Mouse (Mus musculus) liver, postnatal 0 days (tissue): ENCODE data around the gene Mospd3. TPM values are rescaled to one million over a fixed set of nuclear protein-coding genes. Genes with fewer than 3 reads are reported as not detected.

ENCODE experiments used
- ATAC-seq: fragments of 200-750 bp; cut with Nextera tagmentation; 2 replicates; pipeline ENCODE4 v1.8.0; 2017; ENCODE audit warnings: mild to moderate bottlenecking, moderate library complexity
- DNase-seq: peaks from one replicate; pipeline ENCODE4 v3.0.0-alpha.2; 2016
- H3K27ac ChIP-seq: fragments of 300-500 bp; sonication (generic); 2 replicates; pipeline ENCODE4 v1.5.1; 2014; ENCODE audit warnings: antibody characterized with exemption, moderate library complexity, mild to moderate bottlenecking, low read depth
- H3K27me3 ChIP-seq: fragments of 300-500 bp; sonication (generic); 2 replicates; pipeline ENCODE4 v1.6.1; 2014; ENCODE audit warnings: low read length, control low read depth, mixed read lengths; ENCODE audit not compliant: insufficient read depth
- H3K36me3 ChIP-seq: fragments of 300-500 bp; sonication (generic); replicated peaks from 2 replicates; pipeline ENCODE4 v1.6.1; 2014; ENCODE audit warnings: mild to moderate bottlenecking, control low read depth, low read length, moderate library complexity, mixed read lengths; ENCODE audit not compliant: insufficient read depth
- H3K4me1 ChIP-seq: fragments of 300-500 bp; sonication (generic); 2 replicates; pipeline ENCODE4 v1.6.1; 2014; ENCODE audit warnings: antibody characterized with exemption, mild to moderate bottlenecking, control low read depth; ENCODE audit not compliant: insufficient read depth
- H3K4me2 ChIP-seq: fragments of 300-500 bp; sonication (generic); 2 replicates; pipeline ENCODE4 v1.6.1; 2014; ENCODE audit warnings: low read depth, mild to moderate bottlenecking, low read length, moderate library complexity, mixed read lengths
- H3K4me3 ChIP-seq: fragments of 300-500 bp; sonication (generic); 2 replicates; pipeline ENCODE4 v1.5.1; 2014; ENCODE audit warnings: low read depth, low read length
- H3K9ac ChIP-seq: fragments of 300-500 bp; sonication (generic); replicated peaks from 2 replicates; pipeline ENCODE4 v1.6.1; 2014; ENCODE audit warnings: mild to moderate bottlenecking, moderate library complexity
- H3K9me3 ChIP-seq: fragments of 300-500 bp; sonication (generic); 2 replicates; pipeline ENCODE4 v1.6.1; 2016; ENCODE audit warnings: mild to moderate bottlenecking, control low read depth, low read length, mixed read lengths
- CTCF ChIP-seq: sonication (generic); IDR thresholded peaks from 2 replicates; pipeline ENCODE4 v1.5.1; 2016; ENCODE audit warnings: antibody characterized with exemption, low read depth
- EP300 ChIP-seq: IDR thresholded peaks from 2 replicates; pipeline ENCODE4 v1.6.1; 2016; ENCODE audit warnings: antibody characterized with exemption, low read depth, mild to moderate bottlenecking
- WGBS: fragments of 180-500 bp; shearing (Covaris S2); extraction: QIAGEN DNeasy Blood & Tissue Kit; methylation state at CpG from one replicate; pipeline ENCODE4 v1.1.7; 2014; ENCODE audit not compliant: insufficient replicate concordance; 5-methylcytosine and 5-hydroxymethylcytosine counted together
- polyA plus RNA-seq: library from polyadenylated mRNA; unstranded; fragments of >200 nt; fragmentation: Nextera tagmentation; extraction: Ambion mirVana; gene quantifications from 2 replicates; pipeline ENCODE4 v1.2.1, GENCODE M21; 2015

Mospd3 gene
- polyA plus RNA-seq, 1 experiment from 2014 or later: 26.2 TPM

DNA sequence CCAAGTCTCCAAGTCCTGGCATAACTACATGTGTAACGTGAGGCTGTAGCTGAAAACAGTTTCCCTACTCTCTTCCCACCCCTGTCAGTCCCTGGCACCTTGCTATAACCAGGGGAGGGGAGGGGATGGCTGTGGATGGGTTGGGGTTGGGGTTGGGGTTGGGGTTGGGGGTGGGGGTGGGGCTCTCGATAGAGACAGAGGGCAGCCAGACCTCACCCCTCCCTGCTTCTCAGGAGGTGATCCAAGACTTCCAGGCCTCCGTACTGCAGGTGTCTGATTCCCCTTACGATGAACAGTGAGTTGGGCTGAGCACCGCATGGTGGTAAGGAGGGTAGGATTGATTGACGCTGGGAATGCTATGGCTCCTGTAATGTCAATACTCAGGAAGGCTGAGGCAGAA, 35.1 kb downstream of the Mospd3 start:
- 78% methylated on average over 6 of the region's 6 CpGs for WGBS
- no peak for DNase-seq
- no peaks in the 10 kb centered on the region for H3K36me3 ChIP-seq

DNA sequence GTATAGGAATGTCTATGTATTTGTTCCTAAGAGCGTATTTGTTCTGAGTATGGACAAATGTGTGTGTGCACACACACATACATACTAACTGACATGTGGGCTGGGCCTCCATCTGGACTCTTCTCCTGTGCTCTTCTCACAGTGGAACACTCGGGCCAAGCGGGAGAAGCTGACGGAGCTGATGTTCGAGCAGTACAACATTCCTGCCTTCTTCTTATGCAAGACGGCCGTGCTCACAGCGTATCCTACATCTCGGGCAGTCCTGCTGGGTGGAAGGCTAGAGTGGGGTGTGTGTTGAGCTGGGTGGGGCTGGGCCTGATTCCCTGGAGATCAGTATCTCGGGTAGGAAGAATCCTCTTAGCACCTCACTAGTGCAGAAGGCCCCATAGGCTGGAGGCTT, 37.9 kb downstream of the Mospd3 start:
- Histone ChIP-seq H3K27ac (no peak overlapping the region), H3K4me1 (no peaks in the 10 kb centered on the region), H3K9ac (no peak overlapping the region), H3K27me3 (peaks cover 4% of the 10 kb centered on the region; the same call in 1 of the 2 replicates), H3K4me2 (no peak overlapping the region), H3K9me3 (no peaks in the 10 kb centered on the region), H3K4me3 (no peak overlapping the region), H3K36me3 (no peaks in the 10 kb centered on the region)
- WGBS: 63% methylated on average over 10 of the region's 10 CpGs
- no peak for DNase-seq
- TF ChIP-seq CTCF (no peak), EP300 (no peak)
- no peak for ATAC-seq

More for the DNA sequence above, 35.1 kb downstream of the Mospd3 start:
- H3K9ac ChIP-seq: no peak overlapping the region
- H3K4me2 ChIP-seq: no peak overlapping the region
- peaks cover 13% of the 10 kb centered on the region for H3K4me1 ChIP-seq
- H3K27ac ChIP-seq: no peak overlapping the region
- no peaks in the 10 kb centered on the region for H3K27me3 ChIP-seq
- H3K9me3 ChIP-seq: no peaks in the 10 kb centered on the region
- ATAC-seq: no peak
- no peak overlapping the region for H3K4me3 ChIP-seq
- TF ChIP-seq CTCF (no peak), EP300 (no peak)

DNA sequence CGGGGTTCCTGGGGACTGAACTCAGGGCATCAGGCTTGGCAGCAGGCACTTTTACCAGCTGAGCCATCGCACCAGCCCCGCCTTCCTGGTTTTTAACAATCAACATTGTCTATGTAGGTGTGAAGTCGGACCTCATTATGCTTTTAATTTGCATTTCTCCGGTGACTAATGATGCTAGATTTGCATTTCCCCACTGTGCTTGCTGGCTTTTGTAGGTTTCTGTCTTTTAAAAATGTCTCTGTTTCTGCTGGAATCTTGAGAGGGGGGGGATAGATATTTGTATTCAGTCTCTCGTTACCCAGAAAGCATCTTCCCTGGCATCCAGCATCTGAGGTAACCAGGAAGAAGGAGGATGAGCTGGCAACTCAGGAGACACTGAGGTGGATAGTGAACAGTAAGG, 39.3 kb downstream of the Mospd3 start:
- Histone ChIP-seq H3K9ac (no peak overlapping the region), H3K4me3 (no peak overlapping the region), H3K9me3 (no peaks in the 10 kb centered on the region), H3K36me3 (no peaks in the 10 kb centered on the region), H3K4me2 (no peak overlapping the region), H3K4me1 (no peaks in the 10 kb centered on the region), H3K27ac (no peak overlapping the region), H3K27me3 (peaks cover 4% of the 10 kb centered on the region; the same call in 1 of the 2 replicates)
- DNase-seq (no peak), ATAC-seq (no peak)
- TF ChIP-seq EP300: no peak
- no peak for TF ChIP-seq CTCF
- 70% methylated on average over 6 of the region's 6 CpGs for WGBS

DNA sequence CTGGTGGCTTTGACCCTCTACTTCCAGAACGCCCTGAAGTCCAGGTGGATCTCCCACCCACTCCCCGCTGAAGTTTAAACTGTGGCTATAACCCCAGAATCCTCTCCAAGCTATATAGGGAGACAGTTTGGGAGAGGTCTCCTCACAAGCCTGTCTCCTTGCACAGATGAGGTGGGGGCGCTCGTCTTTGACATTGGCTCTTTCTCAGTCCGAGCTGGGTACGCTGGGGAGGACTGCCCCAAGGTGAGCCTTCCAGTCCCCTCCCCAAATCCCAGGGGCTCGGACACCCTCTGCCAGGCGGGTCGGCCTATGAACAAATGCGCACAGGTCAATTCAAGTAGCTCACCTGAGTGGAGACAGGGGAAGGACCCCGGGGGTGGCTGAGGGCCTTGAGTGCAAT, 47.0 kb downstream of the Mospd3 start:
- Histone ChIP-seq H3K4me2 (peak overlapping the region; percentile 26; the same call in 1 of the 2 replicates), H3K27ac (no peak overlapping the region), H3K36me3 (no peaks in the 10 kb centered on the region), H3K27me3 (peaks cover 20% of the 10 kb centered on the region), H3K9me3 (no peaks in the 10 kb centered on the region), H3K4me1 (peaks cover 8% of the 10 kb centered on the region), H3K9ac (no peak overlapping the region), H3K4me3 (no peak overlapping the region)
- no peak for ATAC-seq
- 49% methylated on average over 11 of the region's 11 CpGs for WGBS
- no peak for DNase-seq
- TF ChIP-seq CTCF (no peak), EP300 (no peak)

DNA sequence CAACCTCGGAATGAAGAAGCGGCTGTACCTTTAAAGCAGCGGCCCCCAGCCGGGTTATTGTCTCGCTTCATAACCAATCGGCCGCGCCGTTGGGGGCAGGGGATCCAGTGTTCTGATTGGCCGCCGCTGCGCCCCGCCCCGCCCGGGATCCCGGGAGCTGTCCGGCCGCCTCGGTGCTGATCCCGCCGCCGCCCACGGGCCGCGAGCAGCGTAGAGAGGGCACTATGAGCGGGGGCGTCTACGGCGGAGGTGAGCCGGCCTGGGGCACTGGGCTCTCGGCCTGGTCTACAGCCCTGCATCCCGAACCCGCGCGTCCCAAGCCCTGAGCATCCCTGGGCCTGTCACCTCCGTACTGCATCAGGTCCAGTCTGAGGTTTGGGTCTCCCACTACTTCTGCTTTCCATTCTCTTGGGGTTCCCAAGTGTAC, 47.4 kb downstream of the Mospd3 start, which contains the start of gene Actl6b:
Actl6b (plus strand) TSS at position 107 of the 427 bp plus-strand sequence.
- Histone ChIP-seq H3K27ac (no peak within 1 kb of the TSS), H3K36me3 (no peaks in the 10 kb centered on the region), H3K27me3 (peaks cover 20% of the 10 kb centered on the region), H3K9me3 (no peaks in the 10 kb centered on the region), H3K4me3 (no peak within 1 kb of the TSS), H3K4me2 (peak within 1 kb of the TSS; percentile 47), H3K9ac (no peak within 1 kb of the TSS), H3K4me1 (peaks cover 8% of the 10 kb centered on the region)
- DNase-seq: peak; percentile 80
- 2% methylated on average over 37 of the region's 37 CpGs for WGBS
- TF ChIP-seq EP300 (no peak), CTCF (no peak)
- peak; percentile 80 for ATAC-seq

DNA sequence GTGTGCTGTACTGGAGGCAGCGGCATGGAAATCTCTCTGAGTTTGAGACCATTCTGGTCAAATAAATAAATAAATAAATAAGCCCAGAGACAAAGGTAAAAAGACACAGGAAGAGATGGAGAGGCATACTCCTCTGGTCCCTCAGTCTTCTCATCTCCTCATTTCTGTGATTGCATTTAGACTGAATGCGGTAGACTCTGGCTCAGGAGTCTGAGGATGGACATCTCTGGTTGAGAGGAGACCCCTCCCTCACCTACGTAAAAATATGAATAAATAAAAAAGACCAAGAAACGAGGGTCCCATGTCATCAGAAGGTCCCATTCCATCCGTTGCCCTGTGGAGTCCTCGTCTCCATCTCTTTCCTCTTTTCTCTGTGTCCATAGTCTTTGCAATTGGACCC, 47.9 kb downstream of the Mospd3 start:
- Histone ChIP-seq H3K27ac (no peak overlapping the region), H3K9me3 (no peaks in the 10 kb centered on the region), H3K4me3 (no peak overlapping the region), H3K36me3 (no peaks in the 10 kb centered on the region), H3K9ac (no peak overlapping the region), H3K27me3 (peaks cover 20% of the 10 kb centered on the region), H3K4me2 (peak overlapping the region; percentile 47; the same call in 1 of the 2 replicates), H3K4me1 (peaks cover 8% of the 10 kb centered on the region)
- no peak for DNase-seq
- WGBS: 27% methylated on average over 6 of the region's 6 CpGs
- ATAC-seq: no peak
- no peak for TF ChIP-seq EP300
- TF ChIP-seq CTCF: no peak

DNA sequence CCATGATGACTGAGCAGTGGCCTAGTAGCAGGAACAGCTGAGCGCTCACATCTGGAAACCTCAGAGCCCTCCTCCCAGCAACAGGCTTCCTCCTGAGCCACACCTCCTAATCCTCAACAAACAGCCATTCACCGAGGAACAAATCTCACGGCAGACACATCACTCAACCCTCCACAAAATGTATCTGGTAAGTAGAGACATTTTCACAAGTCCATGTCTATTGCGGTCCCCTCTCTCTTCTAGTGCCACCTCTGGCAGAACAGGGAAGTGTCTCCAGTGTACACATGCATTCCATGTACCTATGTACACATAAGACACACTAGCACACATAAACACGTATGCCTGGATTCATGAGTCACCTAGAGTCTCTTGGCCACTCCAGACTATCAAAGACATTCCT, 49.7 kb downstream of the Mospd3 start:
- H3K4me3 ChIP-seq: no peak overlapping the region
- ATAC-seq (no peak), DNase-seq (no peak)
- no peak overlapping the region for H3K9ac ChIP-seq
- no peak overlapping the region for H3K4me2 ChIP-seq
- peaks cover 8% of the 10 kb centered on the region for H3K4me1 ChIP-seq
- WGBS: 55% methylated on average over 5 of the region's 5 CpGs
- TF ChIP-seq CTCF (peak; percentile 52), EP300 (no peak)
- no peaks in the 10 kb centered on the region for H3K9me3 ChIP-seq
- H3K27me3 ChIP-seq: peaks cover 20% of the 10 kb centered on the region
- H3K27ac ChIP-seq: no peak overlapping the region
- H3K36me3 ChIP-seq: no peaks in the 10 kb centered on the region
